Mouse (Mus musculus) lung, postnatal 0 days (tissue): ENCODE results near the gene Rab20. TPM values are rescaled to one million over a fixed set of nuclear protein-coding genes. Genes with fewer than 3 reads are reported as not detected.

Experiments used
- ATAC-seq: fragments of 200-750 bp; cut with Nextera tagmentation; 2 replicates; pipeline ENCODE4 v1.8.0; 2017; ENCODE audit warnings: moderate library complexity
- DNase-seq: peaks from one replicate; pipeline ENCODE4 v3.0.0-alpha.2; 2016; ENCODE audit warnings: low spot score
- H3K27ac ChIP-seq: fragments of 300-500 bp; sonication (generic); 2 replicates; pipeline ENCODE4 v1.5.1; 2014; ENCODE audit warnings: antibody characterized with exemption, mild to moderate bottlenecking, low read length, mixed read lengths
- H3K27me3 ChIP-seq: fragments of 300-500 bp; sonication (generic); replicated peaks from 2 replicates; pipeline ENCODE4 v1.6.1; 2014; ENCODE audit warnings: low read length, mixed read lengths; ENCODE audit not compliant: insufficient read depth
- H3K36me3 ChIP-seq: fragments of 300-500 bp; sonication (generic); 2 replicates; pipeline ENCODE4 v1.6.1; 2014; ENCODE audit warnings: low read length, mixed read lengths; ENCODE audit not compliant: insufficient read depth
- H3K4me1 ChIP-seq: fragments of 300-500 bp; sonication (generic); 2 replicates; pipeline ENCODE4 v1.6.1; 2014; ENCODE audit warnings: antibody characterized with exemption, low read depth, low read length, mixed read lengths; ENCODE audit not compliant: insufficient read depth
- H3K4me2 ChIP-seq: fragments of 300-500 bp; sonication (generic); replicated peaks from 2 replicates; pipeline ENCODE4 v1.6.1; 2014; ENCODE audit warnings: low read depth, mild to moderate bottlenecking, low read length, moderate library complexity, mixed read lengths
- H3K4me3 ChIP-seq: fragments of 300-500 bp; sonication (generic); 2 replicates; pipeline ENCODE4 v1.5.1; 2014; ENCODE audit warnings: low read depth, low read length
- H3K9ac ChIP-seq: fragments of 300-500 bp; sonication (generic); replicated peaks from 2 replicates; pipeline ENCODE4 v1.6.1; 2014; ENCODE audit warnings: low read depth, mild to moderate bottlenecking
- H3K9me3 ChIP-seq: fragments of 300-500 bp; sonication (generic); 2 replicates; pipeline ENCODE4 v1.6.1; 2016; ENCODE audit warnings: low read length, mixed read lengths
- CTCF ChIP-seq: IDR thresholded peaks from 2 replicates; pipeline ENCODE4 v1.5.1; 2016; ENCODE audit warnings: antibody characterized with exemption, mild to moderate bottlenecking
- EP300 ChIP-seq: IDR thresholded peaks from 2 replicates; pipeline ENCODE4 v1.6.1; 2016; ENCODE audit warnings: antibody characterized with exemption, mild to moderate bottlenecking, control low read depth
- WGBS: fragments of 180-500 bp; shearing (Covaris S2); extraction: QIAGEN DNeasy Blood & Tissue Kit; methylation state at CpG from one replicate; pipeline ENCODE4 v1.1.7; 2014; 5-methylcytosine and 5-hydroxymethylcytosine counted together
- polyA plus RNA-seq: library from polyadenylated mRNA; unstranded; fragments of >200 nt; fragmentation: Nextera tagmentation; extraction: Ambion mirVana; gene quantifications from 2 replicates; pipeline ENCODE4 v1.2.1, GENCODE M21; 2015

Gene Rab20
- polyA plus RNA-seq, 1 experiment from 2014 or later = 17.8 TPM

DNA sequence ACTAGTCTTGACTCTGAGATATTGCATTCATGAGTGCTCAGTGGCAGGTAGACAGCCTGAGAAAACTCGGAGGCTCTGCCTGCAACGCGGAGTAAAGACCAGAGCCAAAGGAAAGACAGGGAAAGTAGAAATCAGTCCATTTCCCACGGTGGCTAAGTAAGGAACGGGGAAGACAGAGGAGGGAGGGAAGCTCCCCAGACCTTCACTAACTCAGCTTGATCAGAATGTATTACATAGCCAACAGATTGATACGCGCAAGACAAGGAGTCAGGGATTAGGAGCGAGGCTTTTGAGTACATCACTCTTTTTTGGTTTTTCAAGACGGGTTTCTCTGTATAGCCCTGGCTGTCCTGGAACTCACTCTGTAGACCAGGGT lies 1.3 kb downstream of the Rab20 start:
- Histone ChIP-seq H3K9ac (peak overlapping the region; percentile 36; the same call in 1 of the 2 replicates), H3K27ac (peak overlapping the region; percentile 94)
- no peak for DNase-seq

DNA sequence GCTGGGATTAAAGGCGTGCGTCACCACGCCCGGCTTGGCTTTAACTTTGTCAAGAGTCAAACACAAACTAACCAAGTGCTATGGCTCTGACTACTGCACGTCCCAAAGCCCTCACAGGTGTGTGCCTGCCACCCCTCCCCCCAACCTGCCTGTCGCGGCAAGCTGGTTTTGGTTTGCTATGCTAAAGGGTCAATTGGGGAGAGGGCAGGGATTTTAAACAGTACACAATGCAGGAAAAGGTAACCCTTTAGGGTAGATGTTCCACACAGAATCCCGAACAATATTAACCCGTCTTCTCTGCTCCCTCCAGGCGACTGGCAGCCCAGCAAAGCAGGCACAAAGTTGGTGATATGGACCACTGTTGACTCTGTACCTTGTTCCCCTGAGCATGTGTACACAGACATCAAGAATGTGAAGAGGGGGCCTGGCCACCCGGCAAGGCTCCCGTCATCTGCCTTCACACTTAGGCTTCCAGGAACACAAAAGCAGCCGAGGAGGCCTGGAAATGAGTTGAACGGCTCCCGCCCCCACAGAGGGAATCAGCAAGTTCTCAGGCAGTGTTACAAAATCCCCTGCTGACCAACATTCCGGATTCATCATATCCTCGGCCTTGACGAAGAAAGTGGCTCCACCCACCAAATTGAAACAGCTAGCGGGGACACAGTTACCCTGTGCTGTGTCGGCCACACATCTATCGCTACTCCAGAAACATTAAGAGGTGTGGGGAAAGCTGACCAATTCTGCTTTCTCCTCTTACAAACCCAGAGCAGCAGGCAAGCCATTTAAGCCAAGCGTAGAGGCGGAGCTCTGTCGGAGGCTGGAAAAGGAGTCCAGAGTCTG lies 2.0 kb downstream of the Rab20 start:
- Histone ChIP-seq H3K9ac (peak overlapping the region; percentile 36; the same call in 1 of the 2 replicates), H3K9me3 (no peaks in the 10 kb centered on the region), H3K36me3 (no peaks in the 10 kb centered on the region), H3K27ac (peak overlapping the region; percentile 94), H3K4me2 (peak overlapping the region; percentile 99), H3K4me3 (peak overlapping the region; percentile 65), H3K27me3 (no peaks in the 10 kb centered on the region), H3K4me1 (peaks cover 26% of the 10 kb centered on the region)
- TF ChIP-seq CTCF (no peak), EP300 (peak; percentile 89)
- ATAC-seq (peak; percentile 79), DNase-seq (peak; percentile 97)
- WGBS = 10% methylated on average over 24 of the region's 24 CpGs

More for the DNA sequence above, 1.3 kb downstream of the Rab20 start:
- Histone ChIP-seq H3K4me1 (peaks cover 26% of the 10 kb centered on the region), H3K36me3 (no peaks in the 10 kb centered on the region), H3K4me2 (peak overlapping the region; percentile 99), H3K9me3 (no peaks in the 10 kb centered on the region), H3K27me3 (no peaks in the 10 kb centered on the region), H3K4me3 (peak overlapping the region; percentile 65)
- 4% methylated on average over 9 of the region's 9 CpGs for WGBS
- no peak for TF ChIP-seq EP300
- TF ChIP-seq CTCF = no peak
- no peak for ATAC-seq

DNA sequence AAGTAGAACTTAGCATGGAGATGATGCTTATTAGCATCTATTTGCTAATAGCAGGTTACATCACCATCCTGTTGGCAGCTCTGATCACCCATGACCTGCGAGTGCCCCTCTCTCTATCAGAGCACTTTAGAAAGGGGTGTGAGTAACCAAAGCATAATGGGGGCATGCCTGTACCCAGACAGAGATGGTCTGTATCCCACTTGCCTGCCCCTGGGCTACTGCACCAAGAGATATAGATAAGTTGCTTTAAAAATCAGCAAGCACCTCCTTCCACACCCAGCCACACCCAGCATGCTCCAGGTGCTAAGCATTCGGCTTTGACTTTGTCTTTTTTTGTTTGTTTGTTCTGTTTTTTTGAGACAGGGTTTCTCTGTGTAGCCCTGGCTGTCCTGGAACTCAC lies 2.6 kb downstream of the Rab20 start:
- no peak for TF ChIP-seq CTCF
- no peak for TF ChIP-seq EP300
- Histone ChIP-seq H3K9me3 (no peaks in the 10 kb centered on the region), H3K27me3 (no peaks in the 10 kb centered on the region), H3K36me3 (no peaks in the 10 kb centered on the region), H3K4me2 (0 out of 2 replicates have a peak overlapping the region, but pooled peaks have one; percentile 99), H3K27ac (peak overlapping the region; percentile 94), H3K4me1 (peaks cover 26% of the 10 kb centered on the region), H3K9ac (no peak overlapping the region), H3K4me3 (no peak overlapping the region)
- DNase-seq = no peak
- no peak for ATAC-seq
- WGBS = 12% methylated on average over 2 of the region's 2 CpGs

DNA sequence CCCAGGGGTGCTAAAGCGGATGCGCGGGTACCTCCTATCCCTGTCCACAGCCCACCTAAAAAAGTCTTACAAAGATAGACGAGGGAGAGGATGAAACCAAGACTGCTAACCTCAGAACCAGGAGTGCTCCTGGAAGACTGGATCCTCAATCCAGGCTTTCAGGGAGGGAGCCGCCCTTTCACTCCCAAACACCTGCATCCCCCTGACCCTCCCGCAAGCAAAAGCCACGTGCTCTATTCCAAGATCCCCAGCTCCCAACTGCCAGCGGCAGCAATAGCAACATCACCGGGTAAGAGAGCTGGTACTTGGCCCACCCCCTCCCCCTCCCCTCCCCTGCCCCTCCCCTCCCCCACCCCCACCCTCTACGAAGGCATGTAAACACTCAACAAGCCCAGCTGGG lies 3.1 kb downstream of the Rab20 start:
- Histone ChIP-seq H3K27me3 (no peaks in the 10 kb centered on the region), H3K4me1 (peaks cover 26% of the 10 kb centered on the region), H3K4me2 (no peak overlapping the region), H3K36me3 (no peaks in the 10 kb centered on the region), H3K9ac (no peak overlapping the region), H3K4me3 (no peak overlapping the region), H3K9me3 (no peaks in the 10 kb centered on the region), H3K27ac (no peak overlapping the region)
- ATAC-seq = no peak
- whole genome bisulfite sequencing = 21% methylated on average over 9 of the region's 10 CpGs
- no peak for DNase-seq
- TF ChIP-seq CTCF (no peak), EP300 (no peak)

DNA sequence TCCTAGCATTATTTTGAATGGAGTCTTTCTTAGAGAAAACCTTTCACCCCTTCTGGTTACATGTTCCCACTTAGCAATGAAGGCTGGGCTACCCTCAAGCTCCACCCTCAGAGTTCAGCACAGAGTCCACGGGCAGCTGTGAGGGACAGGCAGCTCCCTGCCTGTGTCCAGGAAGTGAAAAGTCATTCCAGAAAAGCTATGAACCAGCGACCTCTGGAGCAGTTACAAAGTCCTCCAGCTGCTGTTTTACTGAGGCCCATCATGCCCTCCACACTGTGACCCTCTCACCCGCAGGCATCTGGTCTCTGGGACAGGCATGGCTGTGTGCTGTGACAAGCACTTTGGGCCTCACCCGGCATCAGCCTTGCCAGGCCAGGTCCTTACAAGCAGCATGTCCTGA lies 5.4 kb downstream of the Rab20 start:
- DNase-seq = peak; percentile 88
- WGBS = 14% methylated on average over 4 of the region's 4 CpGs
- no peaks in the 10 kb centered on the region for H3K27me3 ChIP-seq
- peak overlapping the region; percentile 68 for H3K27ac ChIP-seq
- ATAC-seq = peak; percentile 51
- H3K9ac ChIP-seq = no peak overlapping the region
- no peak overlapping the region for H3K4me2 ChIP-seq
- peaks cover 20% of the 10 kb centered on the region for H3K4me1 ChIP-seq
- no peaks in the 10 kb centered on the region for H3K9me3 ChIP-seq
- H3K4me3 ChIP-seq = no peak overlapping the region
- TF ChIP-seq EP300 (no peak), CTCF (0 out of 2 replicates have a peak, but pooled peaks have one; percentile 7)
- H3K36me3 ChIP-seq = no peaks in the 10 kb centered on the region

DNA sequence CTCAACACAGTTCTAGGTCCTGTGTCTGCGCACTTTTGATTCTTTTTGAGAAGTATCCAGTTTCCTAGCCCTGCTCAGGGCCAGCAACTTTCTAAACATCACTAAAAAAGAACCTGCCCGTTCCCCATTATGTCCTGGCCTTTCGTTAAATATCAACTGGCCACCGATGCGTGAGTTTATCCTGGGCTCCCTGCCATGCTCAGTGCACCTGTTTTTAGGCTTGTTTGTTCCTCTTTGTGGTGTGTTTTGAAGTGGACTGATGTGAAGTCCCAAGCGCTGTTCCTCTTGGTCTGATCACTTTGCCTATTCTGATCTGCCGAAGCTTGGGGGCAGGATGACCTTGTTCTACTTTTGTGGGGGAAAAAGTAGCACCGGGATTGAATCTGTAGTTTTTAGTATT lies 7.2 kb downstream of the Rab20 start:
- no peak overlapping the region for H3K9ac ChIP-seq
- DNase-seq (no peak), ATAC-seq (no peak)
- no peak overlapping the region for H3K27ac ChIP-seq
- no peaks in the 10 kb centered on the region for H3K27me3 ChIP-seq
- H3K4me3 ChIP-seq = no peak overlapping the region
- H3K4me1 ChIP-seq = peaks cover 8% of the 10 kb centered on the region
- WGBS = 48% methylated on average over 8 of the region's 8 CpGs
- H3K4me2 ChIP-seq = no peak overlapping the region
- no peaks in the 10 kb centered on the region for H3K36me3 ChIP-seq
- TF ChIP-seq EP300 = no peak
- TF ChIP-seq CTCF = no peak
- H3K9me3 ChIP-seq = no peaks in the 10 kb centered on the region
